ENCODE assay signal across 8 mouse cellular contexts in the genomic region with DNA sequence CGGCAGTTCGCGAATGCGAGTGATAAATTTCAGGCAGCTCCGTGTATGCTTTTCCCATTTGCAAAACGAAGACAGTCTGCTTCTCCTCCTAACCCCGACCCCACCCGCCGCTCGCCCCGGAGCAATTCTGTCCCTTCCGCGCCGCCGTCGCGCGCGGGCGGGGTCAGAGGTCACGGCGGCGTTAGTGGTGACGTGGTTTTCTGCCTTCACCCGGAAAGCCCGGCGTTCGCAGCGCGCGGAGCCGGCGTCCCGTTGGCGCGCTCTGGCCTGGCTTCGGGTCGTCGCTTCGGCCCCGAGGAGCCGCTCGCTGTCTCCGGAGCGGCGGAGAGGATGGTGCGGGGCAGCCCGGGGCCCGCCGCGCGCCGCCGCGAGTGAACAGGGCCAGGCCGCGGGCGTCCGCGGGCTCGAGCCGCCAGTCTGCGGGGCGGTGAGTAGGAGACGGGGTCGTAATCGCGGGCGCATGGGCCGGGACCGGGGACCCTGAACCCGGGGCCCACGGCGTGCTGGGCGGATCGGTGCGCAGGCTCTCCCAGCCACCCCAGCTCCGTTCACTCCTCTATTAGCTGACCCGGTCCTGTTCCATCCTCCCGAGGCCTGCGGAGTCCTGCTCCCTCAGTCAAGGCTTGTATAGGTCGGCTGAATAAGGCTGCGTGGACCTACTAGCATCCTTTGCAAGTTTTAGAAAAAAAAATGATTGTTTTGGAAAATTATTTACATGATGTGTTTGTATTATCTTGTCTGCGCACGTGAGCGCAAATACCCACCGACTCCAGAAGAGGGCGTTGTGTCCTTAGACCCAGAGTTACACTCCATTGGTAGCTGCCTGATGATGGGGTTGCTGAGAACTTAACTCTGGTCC. TPM values are rescaled to one million over a fixed set of nuclear protein-coding genes. Genes with fewer than 3 reads are reported as not detected.
DNase-seq lines count a peak whose midpoint lies in the region; ATAC-seq lines count a peak whose summit lies in the region.

No protein-coding gene starts in this region.

- peaks cover 5 to 29% of the 10 kb centered on the region in 2 experiments for H3K4me1 ChIP-seq in heart, embryonic 14.5 days (ENCODE audit: control insufficient read depth in 2 of 2, insufficient read depth in 2 of 2, low read length in 2 of 2)
- peaks cover 44% of the 10 kb centered on the region for H3K4me1 ChIP-seq in liver, embryonic 12.5 days

- H3K27me3 ChIP-seq in heart, embryonic 14.5 days (ENCODE audit: control insufficient read depth, insufficient read depth, low read length) = no peaks in the 10 kb centered on the region
- no peaks in the 10 kb centered on the region for H3K27me3 ChIP-seq in liver, embryonic 12.5 days (replicated peaks)
- H3K27me3 ChIP-seq in splenic B cell, adult 2 months (ENCODE audit: control insufficient read depth, insufficient read depth, low read length, poor library complexity, severe bottlenecking) = no peaks in the 10 kb centered on the region

- peak overlapping the region; percentile 98 for H3K9ac ChIP-seq in heart, embryonic 14.5 days (ENCODE audit: low read length)
- H3K9ac ChIP-seq in liver, embryonic 12.5 days = peak overlapping the region; percentile 100

- DNase-seq in CD8-positive naive resting alpha-beta T cell, adult 2 months (ENCODE audit: low read depth in 2 of 2, low spot score in 2 of 2) = peak; percentile 85 to 93
- peak; percentile 87 for DNase-seq in c-Kit-negative CD71-positive TER-119-positive erythroid progenitor cells, embryonic 14.5 days (ENCODE audit: low read depth, low spot score)
- DNase-seq in fibroblast of lung, adult 2 months (ENCODE audit: low read depth) = peak; percentile 62
- DNase-seq in kidney, postnatal 10 days = peak; percentile 96
- peak; percentile 93 for DNase-seq in naive thymus-derived CD4-positive, alpha-beta T cell, adult 2 months (ENCODE audit: low read depth)
- peak; percentile 92 for DNase-seq in splenic B cell, adult 2 months (ENCODE audit: low read depth, low spot score)

- no peaks in the 10 kb centered on the region for H3K9me3 ChIP-seq in heart, embryonic 14.5 days (ENCODE audit: control insufficient read depth, low read length)
- no peaks in the 10 kb centered on the region for H3K9me3 ChIP-seq in liver, embryonic 12.5 days (replicated peaks)

- peak overlapping the region; percentile 92 to 98 for H3K4me3 ChIP-seq in heart, embryonic 14.5 days (ENCODE audit: control insufficient read depth in 1 of 2, insufficient read depth in 1 of 2, low read depth in 1 of 2, low read length in 2 of 2)
- peak overlapping the region; percentile 100 for H3K4me3 ChIP-seq in liver, embryonic 12.5 days

- peak; percentile 80 for ATAC-seq in heart, embryonic 14.5 days (ENCODE audit: insufficient number of reproducible peaks, insufficient read depth, low FRiP score, low read depth)
- peak; percentile 86 for ATAC-seq in liver, embryonic 12.5 days

- peaks cover 6% of the 10 kb centered on the region; the same call in 1 of the 2 replicates for H3K36me3 ChIP-seq in heart, embryonic 14.5 days (ENCODE audit: control insufficient read depth, insufficient read depth, low read length)
- H3K36me3 ChIP-seq in liver, embryonic 12.5 days = peaks cover 27% of the 10 kb centered on the region
- H3K36me3 ChIP-seq in splenic B cell, adult 2 months (ENCODE audit: control insufficient read depth, insufficient read depth, low read length, poor library complexity, severe bottlenecking) = no peaks in the 10 kb centered on the region

- peak overlapping the region; percentile 72 to 74 for H3K27ac ChIP-seq in heart, embryonic 14.5 days (replicated peaks in 1 of 2; ENCODE audit: control insufficient read depth in 1 of 2, insufficient read depth in 1 of 2, low read depth in 2 of 2, low read length in 2 of 2)
- peak overlapping the region; percentile 92 for H3K27ac ChIP-seq in liver, embryonic 12.5 days

- WGBS in heart, embryonic 14.5 days = under 1% methylated on average over 86 of the region's 88 CpGs
- WGBS in liver, embryonic 12.5 days (ENCODE audit: insufficient replicate concordance) = under 1% methylated on average over 87 of the region's 88 CpGs

- H3K4me2 ChIP-seq in heart, embryonic 14.5 days (ENCODE audit: low read length) = peak overlapping the region; percentile 78
- peak overlapping the region; percentile 78 for H3K4me2 ChIP-seq in liver, embryonic 12.5 days

RNA-seq across cellular contexts. Expression of a gene that starts 5.5 kb away (rescaled TPM):
- polyA plus RNA-seq in heart, embryonic 14.5 days (2014; fragmentation: Nextera tagmentation; extraction: Ambion mirVana) = 30.7 and 31.0 TPM in 2 replicates
- polyA plus RNA-seq in liver, embryonic 12.5 days (2016; fragmentation: Nextera tagmentation; extraction: Ambion mirVana) = 45.4 and 46.4 TPM in 2 replicates

RNA-seq across cellular contexts. Expression of a gene that starts 33.0 kb away (rescaled TPM):
- 48.2 and 52.4 TPM in 2 replicates for polyA plus RNA-seq in heart, embryonic 14.5 days (2014; fragmentation: Nextera tagmentation; extraction: Ambion mirVana)
- polyA plus RNA-seq in liver, embryonic 12.5 days (2016; fragmentation: Nextera tagmentation; extraction: Ambion mirVana) = 64.5 and 68.1 TPM in 2 replicates

RNA-seq across cellular contexts. Expression of a gene that starts 33.0 kb away (rescaled TPM):
- polyA plus RNA-seq in heart, embryonic 14.5 days (2014; fragmentation: Nextera tagmentation; extraction: Ambion mirVana) = 16.5 and 17.3 TPM in 2 replicates
- polyA plus RNA-seq in liver, embryonic 12.5 days (2016; fragmentation: Nextera tagmentation; extraction: Ambion mirVana) = 21.2 and 21.6 TPM in 2 replicates

RNA-seq across cellular contexts. Expression of a gene that starts 50.8 kb away (rescaled TPM):
- polyA plus RNA-seq in heart, embryonic 14.5 days (2014; fragmentation: Nextera tagmentation; extraction: Ambion mirVana) = 16.5 and 17.9 TPM in 2 replicates
- polyA plus RNA-seq in liver, embryonic 12.5 days (2016; fragmentation: Nextera tagmentation; extraction: Ambion mirVana) = 31.9 and 34.5 TPM in 2 replicates

Comparison
In these comparisons a context has a peak if more than half of its experiments do, and no peak if none do; other contexts are left out.
1. Peak in every context shown above with its lines: DNase-seq, ATAC-seq, H3K4me3 ChIP-seq and H3K27ac ChIP-seq.